Mouse (Mus musculus) 3134 (cell line): Measurements from ENCODE around the gene Fam107a.

ENCODE experiments used
- DNase-seq: peaks from one replicate; pipeline ENCODE4 v3.0.0-alpha.2; 2011; ENCODE audit warnings: low spot score; ENCODE audit not compliant: insufficient read length; ENCODE audit errors: extremely low read depth

Gene Fam107a

DNA sequence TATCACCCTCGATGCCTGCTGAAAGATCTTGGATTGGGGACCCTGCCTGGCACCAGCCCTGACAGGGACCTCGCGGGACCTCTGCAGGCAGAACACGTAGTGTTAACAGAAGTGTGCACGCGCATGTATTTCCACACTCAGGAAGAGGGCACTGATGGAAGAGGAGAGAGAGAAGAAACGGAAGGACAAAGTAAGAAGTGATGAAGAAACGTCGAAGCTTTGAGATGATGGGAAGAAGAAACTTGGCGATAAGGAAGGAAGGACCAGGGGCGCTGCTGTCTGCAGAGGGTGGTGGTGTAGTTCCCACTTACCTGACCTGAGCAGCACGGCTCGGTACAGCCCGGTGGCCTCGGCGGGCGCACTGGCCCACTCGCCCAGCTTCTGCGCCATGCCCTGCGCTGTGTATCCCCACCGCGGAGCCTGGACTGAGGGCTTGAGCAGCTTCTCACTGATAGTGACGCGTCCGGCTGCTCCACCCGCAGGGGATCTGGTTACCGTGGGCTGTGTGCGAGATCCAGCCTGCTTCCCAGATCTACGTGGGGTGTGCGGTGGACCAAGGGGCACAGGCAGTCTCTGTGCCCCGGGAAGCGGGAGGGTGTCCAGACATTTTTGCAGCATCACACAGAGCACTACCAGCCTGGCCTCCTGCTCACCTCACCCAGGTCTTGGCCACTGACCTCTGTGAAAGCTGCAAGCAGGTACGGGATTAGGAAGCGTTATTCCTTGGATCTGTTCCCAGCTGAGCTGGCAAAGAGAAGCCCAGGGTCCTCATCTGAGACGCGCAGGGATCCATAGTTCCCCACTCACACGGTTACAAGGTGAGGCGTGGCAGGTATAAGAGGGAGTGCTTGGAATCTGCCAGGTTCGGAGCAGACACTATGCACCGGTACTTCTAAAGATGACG, at the start of gene Fam107a:
Gene Fam107a (minus strand): TSS at position 830 of the 904 bp plus-strand sequence.
- no peak for DNase-seq

DNA sequence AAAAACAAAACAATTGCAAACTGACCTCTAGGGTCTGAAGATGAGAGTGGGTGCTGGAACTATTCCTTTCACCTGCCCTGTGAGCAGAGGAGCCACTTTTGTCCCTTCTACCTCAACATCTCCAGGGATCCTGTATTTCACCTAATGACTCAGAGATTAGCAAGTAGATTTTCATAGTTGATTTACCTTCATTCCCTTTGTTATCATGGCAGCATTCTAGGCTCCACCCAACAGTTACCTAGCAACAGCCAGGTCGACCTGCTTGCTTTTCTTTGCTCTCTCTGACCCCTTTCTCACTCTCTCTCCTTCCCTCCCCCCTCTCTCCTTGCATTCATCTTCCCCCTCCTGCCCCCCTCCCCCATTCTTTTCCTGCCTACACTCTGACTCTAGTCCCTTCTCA, 49.3 kb upstream of the Fam107a start:
- no peak for DNase-seq

DNA sequence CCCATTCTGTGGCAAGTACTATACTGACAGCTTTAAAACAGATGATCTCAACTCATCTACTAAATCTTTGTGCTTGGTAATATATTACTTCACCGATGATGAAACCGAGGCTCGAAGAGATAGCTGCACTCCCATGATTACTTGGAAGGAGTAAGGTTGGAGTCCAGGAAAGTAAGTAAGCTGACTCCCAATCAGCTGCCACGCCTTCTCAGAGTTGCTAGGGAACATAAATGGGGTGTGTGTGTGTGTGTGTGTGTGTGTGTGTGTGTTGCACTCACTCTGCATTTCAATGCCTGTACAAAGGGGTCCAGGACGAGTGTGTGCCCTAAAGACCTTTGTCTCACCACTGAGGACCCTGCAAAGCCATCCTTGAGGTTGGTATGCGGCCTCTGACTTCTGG, 48.0 kb upstream of the Fam107a start:
- no peak for DNase-seq

DNA sequence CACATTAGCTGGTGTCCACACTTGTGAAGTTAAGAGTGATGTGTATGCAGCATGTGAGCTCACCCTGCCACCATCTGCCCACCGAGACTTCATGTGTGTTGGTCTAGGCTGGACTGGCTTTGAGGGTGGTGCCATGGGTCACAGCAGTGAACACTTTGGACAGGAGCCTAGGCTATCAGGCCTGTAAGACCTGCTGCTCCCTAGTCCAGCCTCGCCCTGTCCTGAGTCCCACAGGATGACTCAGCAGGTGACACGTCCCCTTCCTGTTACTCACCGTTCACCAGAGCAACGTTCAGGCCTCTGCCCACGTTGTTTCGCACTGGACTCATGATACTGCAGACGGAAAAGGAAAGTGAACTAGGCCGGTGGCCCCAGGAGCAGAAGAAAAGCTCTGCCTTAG, 39.0 kb upstream of the Fam107a start:
- peak; percentile 85 for DNase-seq

DNA sequence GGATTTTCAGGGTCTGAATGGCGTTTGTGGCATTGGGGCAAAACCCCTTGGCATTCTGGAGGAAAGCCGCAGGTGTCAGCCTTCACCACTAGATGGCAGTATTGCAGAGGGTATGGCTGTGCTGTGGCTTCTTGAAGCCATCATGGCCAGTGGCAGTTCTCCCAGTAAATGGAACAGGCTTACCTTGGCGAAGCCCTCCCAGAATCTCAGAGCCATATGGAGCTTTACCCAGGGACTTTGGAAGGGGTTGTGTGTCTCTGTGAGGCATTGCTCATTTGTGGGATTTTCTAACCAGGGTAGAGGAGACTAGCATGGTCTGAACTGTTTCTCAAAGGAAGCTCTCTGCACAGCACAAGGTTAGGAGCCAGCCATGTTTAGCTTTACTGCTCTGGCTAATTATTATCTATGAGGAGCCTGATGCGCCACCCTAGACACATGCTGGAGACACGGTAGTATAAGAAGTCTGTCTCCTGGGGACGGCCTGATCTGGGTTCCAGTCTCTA, 38.2 kb upstream of the Fam107a start:
- DNase-seq: peak; percentile 64

DNA sequence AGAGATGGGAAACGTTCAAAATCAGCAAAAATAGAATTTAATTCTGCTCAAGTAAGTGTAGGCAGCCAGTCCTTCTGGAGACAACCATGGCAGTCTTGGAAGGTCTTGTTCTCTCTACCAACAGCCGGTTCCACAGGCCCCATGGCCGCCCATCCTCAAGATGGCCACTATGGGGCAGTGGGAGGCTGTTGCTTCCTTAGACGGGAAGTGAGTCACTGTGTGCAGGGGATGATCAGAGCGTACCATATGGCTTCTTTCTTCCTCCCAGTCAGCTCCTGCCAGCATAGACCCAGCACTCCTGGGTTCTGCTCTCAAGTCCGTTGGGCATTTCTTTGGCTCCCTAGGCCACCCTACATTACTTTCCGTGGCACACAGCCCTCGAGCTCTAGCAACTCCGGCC, 31.1 kb upstream of the Fam107a start:
- no peak for DNase-seq

DNA sequence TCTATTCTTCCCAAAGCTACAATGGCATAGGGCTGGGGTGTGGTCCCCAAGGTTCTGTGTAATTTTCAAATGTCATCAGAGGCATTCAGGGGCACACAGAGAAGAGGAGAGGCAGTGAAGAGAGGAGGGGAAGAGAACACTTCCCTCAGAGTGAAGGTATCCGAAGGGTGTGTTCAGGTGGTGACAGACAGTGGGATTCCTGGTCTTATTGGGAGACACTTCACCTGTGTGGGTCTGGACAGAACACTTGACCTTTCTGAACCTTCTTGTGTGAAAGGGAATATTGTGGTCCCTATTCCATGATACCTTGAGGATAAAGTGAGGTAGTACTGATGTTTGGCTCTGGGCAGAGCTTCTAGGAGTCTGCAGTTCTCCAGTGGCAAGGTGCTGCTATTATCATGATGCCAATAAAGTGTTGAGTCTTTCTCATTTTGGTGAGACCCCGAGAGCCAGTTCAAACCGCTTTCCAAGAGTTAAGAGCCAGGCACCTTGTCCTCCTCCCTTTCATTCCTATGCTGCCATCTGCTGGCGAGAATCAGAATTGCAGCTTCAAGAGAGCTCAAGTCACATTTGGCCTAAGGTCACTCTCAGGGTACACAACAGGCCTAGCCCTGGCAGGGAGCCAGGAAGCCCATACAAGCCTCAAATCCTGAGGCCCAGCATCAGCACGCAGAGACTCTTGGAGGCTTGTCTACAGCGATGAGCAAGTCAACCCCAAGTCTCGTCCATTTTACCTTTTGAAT, 28.6 kb upstream of the Fam107a start:
- DNase-seq: peak; percentile 34

DNA sequence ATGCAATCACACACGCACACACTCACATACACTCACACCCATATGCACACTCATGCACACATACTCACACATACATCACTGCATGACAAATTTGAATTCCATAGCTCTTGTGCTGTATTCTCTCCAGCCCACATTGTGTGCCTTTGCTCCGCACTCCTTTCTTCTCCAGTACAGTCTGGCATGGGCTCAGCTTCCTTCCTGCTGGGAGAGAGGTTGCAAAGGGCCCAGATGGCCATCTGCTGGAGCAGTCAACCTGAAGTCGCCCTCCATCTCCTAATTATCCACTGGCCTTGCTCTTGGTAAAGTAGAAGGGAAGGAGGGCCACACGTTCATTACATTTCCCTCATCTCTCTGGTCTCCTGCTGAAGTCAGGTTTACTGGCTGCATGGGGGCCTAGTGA, 27.7 kb upstream of the Fam107a start:
- DNase-seq: no peak

DNA sequence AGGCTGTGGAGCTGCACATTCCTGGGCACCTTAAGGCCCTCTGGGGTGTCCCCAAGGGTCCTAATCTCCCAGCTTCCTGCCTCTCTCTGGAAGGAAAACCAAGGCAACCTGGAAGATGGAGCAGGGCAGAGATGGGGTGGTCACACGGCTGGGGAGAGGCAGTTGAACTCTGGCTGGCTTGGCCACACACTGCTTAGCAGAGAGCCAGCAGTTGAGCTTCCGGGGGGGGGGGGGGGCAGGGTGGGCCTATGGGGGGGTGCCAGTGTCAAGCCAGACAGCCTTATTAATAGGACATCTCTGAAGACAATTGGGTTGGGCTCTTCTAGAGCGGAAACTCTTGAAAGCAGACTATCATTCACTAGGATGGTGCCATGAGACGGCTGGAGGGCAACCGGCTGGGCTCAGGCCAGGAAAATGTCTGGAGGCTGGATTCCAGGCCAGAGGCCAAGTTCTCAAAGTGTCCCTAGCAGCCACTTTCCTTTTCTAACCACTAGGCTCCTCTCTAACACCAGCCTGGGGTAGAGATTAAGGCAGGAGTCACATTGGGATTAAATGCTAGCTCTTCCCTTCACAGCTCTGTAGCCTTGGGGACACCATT, 24.8 kb upstream of the Fam107a start:
- DNase-seq: no peak

DNA sequence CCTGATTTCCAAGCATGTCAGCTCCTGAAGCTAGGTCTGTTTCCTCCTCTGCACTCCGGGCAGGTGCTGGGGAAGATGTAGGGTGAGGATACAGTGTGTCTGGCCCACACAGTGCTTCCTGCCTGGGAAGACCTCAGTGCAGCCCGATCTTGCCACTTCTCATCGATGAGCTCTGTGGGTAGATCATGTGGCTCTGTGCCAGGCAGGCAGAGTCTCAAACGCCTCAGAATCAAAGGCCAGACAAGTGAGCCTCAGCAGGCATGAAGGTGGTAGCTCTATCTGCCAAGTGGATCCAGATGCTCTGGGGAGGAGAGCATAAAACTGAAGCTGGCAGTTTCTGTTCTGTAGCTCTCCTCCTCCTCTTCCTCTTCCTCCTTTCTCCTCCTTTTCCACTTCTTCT, 22.4 kb upstream of the Fam107a start:
- DNase-seq: no peak

DNA sequence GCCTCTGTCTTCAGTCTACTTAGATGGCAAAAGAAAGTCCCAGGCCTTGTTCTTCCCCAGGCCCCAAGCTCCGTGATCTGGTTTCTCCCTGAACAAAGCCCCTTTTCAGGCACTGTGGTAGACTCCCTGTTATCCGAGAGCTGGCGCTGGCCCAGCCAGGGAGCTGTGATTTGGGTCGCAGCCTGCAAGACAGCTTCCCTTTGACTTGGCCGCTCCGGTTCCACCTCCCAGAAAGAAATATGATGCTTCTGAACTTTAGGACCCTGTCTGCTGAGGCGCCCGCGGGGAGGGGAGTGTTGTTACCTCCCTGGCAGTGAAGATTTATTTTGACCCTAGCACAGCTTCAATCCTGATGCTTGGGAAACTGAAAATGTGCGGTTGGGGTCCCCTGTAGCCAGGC, 18.1 kb upstream of the Fam107a start:
- no peak for DNase-seq

DNA sequence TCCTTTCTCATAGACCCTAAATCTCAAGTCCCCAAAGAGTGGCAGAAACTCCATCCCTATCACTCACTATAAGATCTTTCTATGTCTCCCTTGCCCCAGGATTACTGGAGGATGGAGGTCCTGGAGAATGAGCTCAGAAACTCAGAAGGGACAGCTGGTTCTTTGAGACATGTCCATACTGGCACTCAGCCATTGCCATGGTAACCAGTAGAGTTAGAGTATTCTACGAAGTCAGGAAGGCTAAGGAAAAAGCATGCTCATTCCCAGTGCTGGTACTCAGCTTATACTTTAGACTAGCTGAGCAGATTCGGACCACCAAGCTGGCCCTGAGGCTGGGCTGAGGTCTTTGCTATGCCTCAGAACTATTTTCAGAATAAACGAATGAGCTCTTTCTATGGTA, 16.7 kb upstream of the Fam107a start:
- no peak for DNase-seq

DNA sequence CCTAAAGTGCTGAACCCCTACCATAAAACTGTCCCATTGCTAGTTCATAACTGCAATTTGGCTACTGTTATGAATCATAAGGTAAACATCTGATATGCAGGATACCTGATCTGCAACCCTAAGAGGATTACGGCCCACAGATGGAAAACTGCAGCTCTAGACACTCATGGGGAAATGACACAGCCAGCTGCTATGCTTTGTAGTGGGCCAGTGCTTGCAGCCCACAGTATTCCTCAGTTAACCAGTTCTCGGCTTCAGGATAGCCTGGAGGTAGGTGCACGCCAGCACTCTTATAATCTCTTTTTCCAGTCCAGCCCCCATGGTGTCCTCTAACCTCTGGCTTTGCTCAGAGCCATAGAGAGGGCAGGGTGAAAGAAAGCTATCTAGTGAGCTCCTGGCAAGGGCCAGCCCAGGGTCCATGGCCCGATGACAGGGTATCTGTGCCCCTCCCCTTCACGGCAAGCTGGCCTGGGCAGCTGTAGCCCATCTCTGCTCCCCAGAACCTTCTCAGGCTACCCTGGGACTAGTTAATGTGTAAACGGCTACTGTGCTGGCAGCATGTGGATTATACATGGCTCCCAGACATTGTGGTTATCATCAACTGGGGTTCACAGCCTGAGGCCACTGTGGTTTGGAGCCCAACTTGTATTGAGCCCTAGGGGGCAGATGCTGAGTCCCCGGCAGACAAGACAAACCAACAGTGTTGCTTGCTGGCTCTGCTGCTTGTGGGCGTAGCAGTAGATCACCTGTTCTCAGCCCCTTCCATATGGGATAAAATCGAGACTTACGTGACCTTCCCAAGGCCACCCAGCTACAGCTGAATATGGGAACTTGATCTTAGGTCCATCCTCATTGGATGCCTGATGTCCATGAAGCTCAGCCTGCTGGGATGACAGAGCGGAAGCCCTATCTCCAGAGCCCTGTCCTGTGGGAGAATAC, 14.8 kb upstream of the Fam107a start:
- no peak for DNase-seq

DNA sequence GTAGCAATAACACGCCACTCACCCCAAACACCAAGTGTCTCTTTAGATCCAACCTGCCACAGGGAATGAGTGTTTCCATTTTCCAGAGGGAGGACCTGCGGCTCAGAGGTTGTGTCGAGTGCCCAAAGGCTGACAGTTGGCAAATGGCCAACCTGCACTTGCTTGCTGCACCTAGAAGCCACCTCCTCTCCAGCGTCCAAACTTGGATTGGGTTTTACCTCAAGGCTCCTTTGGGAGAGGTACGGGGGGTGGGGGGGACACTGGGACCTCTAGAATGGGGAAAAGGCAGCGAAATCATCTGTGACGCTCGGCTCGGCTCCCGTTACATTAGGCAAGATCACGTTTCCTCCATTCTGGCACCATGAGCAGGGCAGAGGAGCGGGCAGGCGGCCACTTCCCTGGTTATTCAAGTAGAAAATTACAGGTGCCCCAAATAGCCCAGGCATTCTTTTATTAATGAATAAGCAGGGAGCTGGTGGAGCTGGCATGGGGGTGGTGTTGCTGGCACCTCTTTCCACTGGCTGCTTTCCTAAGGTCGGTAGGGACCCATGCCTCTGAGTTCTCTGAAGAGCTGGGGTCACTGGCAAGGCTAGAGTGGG, 13.6 kb upstream of the Fam107a start:
- DNase-seq: no peak

DNA sequence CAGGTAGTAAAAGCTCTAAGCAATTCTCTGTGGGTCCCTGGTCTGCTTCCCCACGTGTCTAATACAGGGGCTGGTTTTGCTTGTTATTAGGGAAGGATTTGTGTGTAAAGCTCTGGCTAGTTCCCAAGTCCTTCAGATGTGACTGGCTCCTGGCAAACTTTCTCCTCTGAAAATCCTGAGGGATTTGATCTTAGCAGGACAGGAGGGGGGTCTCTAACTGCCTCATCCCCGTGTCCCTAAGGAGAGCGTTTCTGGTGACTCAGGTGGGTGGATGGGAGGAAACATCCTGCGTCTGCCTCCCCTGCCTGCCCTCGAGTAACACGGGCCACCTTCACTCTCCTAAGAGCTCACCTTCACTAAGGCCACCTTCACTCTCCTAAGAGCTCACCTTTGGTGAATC, 12.6 kb upstream of the Fam107a start:
- no peak for DNase-seq

DNA sequence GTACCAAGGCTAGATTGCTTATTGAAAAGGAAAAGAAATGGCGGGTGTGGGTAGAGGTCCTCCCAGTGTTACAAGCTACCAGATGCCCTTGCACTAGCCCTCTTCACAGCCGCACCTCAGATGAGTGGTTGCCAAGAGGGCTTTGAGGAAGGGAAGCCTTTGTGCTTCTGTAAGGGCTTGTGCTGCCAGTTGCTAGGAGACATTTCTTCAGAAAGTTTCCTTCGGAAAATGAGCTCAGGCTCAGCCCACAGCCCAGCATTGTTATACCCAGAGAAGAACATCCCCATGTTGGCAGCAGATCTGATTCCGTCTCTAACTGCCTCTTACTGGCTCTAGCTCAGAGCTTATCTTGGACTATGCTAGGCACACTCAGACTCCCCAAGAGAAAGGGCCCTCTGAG, 11.7 kb upstream of the Fam107a start:
- no peak for DNase-seq

DNA sequence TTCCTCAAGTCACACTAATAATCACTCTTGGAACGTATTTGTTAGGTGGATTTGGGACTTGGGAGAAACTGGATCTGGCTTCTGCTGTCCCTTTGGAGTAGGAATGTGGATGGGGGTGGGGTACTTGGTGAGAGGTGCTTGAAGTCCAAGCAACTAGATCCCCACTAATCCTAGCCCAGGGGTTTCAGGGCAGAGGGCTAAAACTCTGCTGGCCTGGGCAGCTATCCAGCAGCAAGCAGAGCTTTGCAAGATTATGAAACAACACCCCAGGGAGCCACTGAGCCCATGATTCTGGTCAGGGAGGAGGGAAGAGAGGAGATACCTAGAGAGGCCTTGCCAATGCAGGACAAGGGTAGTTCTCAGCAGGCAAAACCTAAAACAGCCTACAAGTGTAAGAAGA, 9.5 kb upstream of the Fam107a start:
- no peak for DNase-seq

DNA sequence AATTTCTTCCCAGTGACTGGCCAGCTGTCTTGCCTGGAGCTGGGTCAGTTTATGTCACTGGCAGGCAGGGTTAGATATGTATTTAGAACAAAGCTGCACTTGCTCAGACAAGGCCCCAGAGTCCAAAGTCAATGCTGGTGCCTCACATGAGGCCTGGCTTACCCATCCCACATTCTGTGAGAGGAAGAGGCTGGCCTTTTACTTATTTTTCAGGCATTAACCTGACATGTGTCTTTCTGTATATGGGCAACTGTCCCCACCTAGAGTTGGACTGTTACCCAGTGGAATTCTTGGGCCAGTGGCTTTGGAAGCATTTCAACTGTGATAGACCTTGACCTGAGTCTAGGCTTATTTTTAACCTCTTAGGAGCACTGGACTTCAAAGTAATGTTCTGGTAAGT, 9.1 kb upstream of the Fam107a start:
- no peak for DNase-seq

DNA sequence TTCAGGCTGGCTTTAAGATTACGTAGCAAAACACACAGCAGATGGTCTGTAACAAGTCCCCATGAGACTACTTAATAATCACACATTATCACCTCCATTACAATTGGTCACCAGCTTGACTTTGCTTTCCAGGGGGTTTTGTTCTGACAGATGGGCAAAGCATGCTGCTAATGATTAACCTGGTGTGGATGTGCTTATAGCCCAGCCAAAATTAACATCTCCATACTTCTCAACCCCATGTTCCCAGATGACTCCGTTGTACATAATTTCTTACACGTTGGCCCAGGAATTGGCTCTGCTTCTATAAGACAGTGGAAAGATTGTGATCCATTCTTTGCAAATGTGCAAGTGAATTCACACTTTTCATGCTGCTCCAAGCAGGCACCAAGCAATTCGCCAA, 7.9 kb upstream of the Fam107a start:
- DNase-seq: no peak

DNA sequence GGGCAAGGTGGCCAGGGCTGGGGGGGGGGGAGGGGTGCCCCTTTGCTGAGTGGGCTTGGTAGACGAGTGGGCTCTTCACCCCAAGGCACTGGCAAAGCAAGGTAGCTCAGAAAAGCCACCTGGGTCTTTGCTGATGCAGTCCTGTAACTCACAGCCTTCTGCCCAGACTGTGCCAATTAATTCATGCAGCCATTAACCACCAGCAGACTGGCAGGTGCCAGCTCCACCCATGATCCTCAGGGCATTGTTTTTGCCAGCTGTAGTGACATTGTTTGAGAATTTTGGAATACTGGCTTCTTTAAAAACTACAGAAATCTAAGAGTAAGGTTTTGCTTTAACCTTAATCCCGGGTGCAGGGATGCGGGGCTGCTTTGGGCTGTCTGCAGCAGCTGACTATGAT, 2.7 kb upstream of the Fam107a start:
- DNase-seq: no peak
